Comparison of ENCODE assay signal across 8 mouse cellular contexts in the genomic region with DNA sequence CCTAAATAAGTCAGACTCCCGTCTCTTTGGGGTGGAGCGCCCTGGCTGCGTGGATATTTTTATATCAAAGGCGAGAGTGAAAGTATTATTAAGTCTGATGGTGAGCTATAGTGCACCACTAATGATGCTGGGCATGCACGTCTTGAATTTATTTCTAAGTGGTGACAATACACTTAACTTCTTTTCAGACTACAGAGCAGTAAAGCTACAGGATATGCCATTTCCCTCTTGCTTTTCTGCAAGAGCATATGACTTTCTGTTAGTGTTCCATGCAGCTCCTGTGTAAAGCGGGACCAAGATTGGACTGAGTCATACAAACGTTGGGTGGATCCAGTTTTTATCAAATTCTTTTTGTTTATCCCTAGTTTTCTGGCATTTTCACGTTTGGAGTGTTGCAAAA. TPM values are rescaled to one million over a fixed set of nuclear protein-coding genes. Genes with fewer than 3 reads are reported as not detected.
DNase-seq lines count a peak whose midpoint lies in the region; ATAC-seq and TF ChIP-seq lines count a peak whose summit lies in the region.

No protein-coding gene starts in this region.

- peak overlapping the region; percentile 94 for H3K27ac ChIP-seq in heart, adult 2 months
- H3K27ac ChIP-seq in limb, embryonic 13.5 days: peak overlapping the region; percentile 86
- H3K27ac ChIP-seq in neural tube, embryonic 14.5 days (ENCODE audit: low read depth, low read length): peak overlapping the region; percentile 85; the same call in 1 of the 2 replicates

- H3K9ac ChIP-seq in heart, adult 2 months (ENCODE audit: low read depth, low read length): peak overlapping the region; percentile 41; the same call in 1 of the 2 replicates
- peak overlapping the region; percentile 60 for H3K9ac ChIP-seq in limb, embryonic 13.5 days
- H3K9ac ChIP-seq in neural tube, embryonic 14.5 days (replicated peaks; ENCODE audit: low read depth, low read length): peak overlapping the region; percentile 46

- intact Hi-C loops in heart, adult 2 months (cut with DNase I): loop anchor here (1.0 kb wide), 1 partner anchor 18 kb away; no protein-coding TSS in a partner anchor

- peak; percentile 33 for DNase-seq in kidney, adult 9 months
- no peak for DNase-seq in kidney, postnatal 10 days
- peak; percentile 43 for DNase-seq in MEL-GATA-1-ER (ENCODE audit: extremely low read depth, low read depth)
- DNase-seq in heart, adult 2 months: no peak
- DNase-seq in retina, postnatal 1 day: no peak

- WGBS in heart, adult 2 months: 7% methylated on average over 8 of the region's 8 CpGs
- WGBS in limb, embryonic 13.5 days: 18% methylated on average over 8 of the region's 8 CpGs
- 22% methylated on average over 8 of the region's 8 CpGs for WGBS in neural tube, embryonic 14.5 days

- no peaks in the 10 kb centered on the region; the same call in 1 of the 2 replicates for H3K79me2 ChIP-seq in heart, adult 2 months (replicated peaks; ENCODE audit: control insufficient read depth, insufficient read depth, low read length)

- no peak for TF ChIP-seq CTCF in heart, adult 2 months (IDR thresholded peaks at IDR 0.05)

- H3K4me3 ChIP-seq in heart, adult 2 months: peak overlapping the region; percentile 42
- H3K4me3 ChIP-seq in limb, embryonic 13.5 days: peak overlapping the region; percentile 83
- peak overlapping the region; percentile 50 for H3K4me3 ChIP-seq in neural tube, embryonic 14.5 days (ENCODE audit: low read depth, low read length)

- H3K4me2 ChIP-seq in limb, embryonic 13.5 days (replicated peaks): peak overlapping the region; percentile 65
- peak overlapping the region; percentile 62 for H3K4me2 ChIP-seq in neural tube, embryonic 14.5 days (ENCODE audit: low read depth, low read length)

- H3K4me1 ChIP-seq in heart, adult 2 months (ENCODE audit: control insufficient read depth, insufficient read depth, low read length): peaks cover 2% of the 10 kb centered on the region; the same call in 1 of the 2 replicates
- peaks cover 29% of the 10 kb centered on the region for H3K4me1 ChIP-seq in limb, embryonic 13.5 days
- H3K4me1 ChIP-seq in neural tube, embryonic 14.5 days (ENCODE audit: control insufficient read depth, insufficient read depth, low read length): peaks cover 15% of the 10 kb centered on the region

- H3K9me3 ChIP-seq in limb, embryonic 13.5 days: no peaks in the 10 kb centered on the region
- H3K9me3 ChIP-seq in neural tube, embryonic 14.5 days (ENCODE audit: control insufficient read depth, low read length): no peaks in the 10 kb centered on the region

- H3K36me3 ChIP-seq in heart, adult 2 months (ENCODE audit: control insufficient read depth, insufficient read depth, low read length): peaks cover 2% of the 10 kb centered on the region; the same call in 1 of the 2 replicates
- peaks cover 14% of the 10 kb centered on the region for H3K36me3 ChIP-seq in limb, embryonic 13.5 days
- 0 out of 2 replicates have a peak, but pooled peaks cover under 1% of the 10 kb centered on the region for H3K36me3 ChIP-seq in neural tube, embryonic 14.5 days (ENCODE audit: control insufficient read depth, insufficient read depth, low read length)

- no peak for TF ChIP-seq POLR2A in heart, adult 2 months (IDR thresholded peaks at IDR 0.05; ENCODE audit: insufficient read depth, low read depth, low read length)

- no peaks in the 10 kb centered on the region for H3K27me3 ChIP-seq in heart, adult 2 months (ENCODE audit: control insufficient read depth, insufficient read depth, low read length)
- no peaks in the 10 kb centered on the region for H3K27me3 ChIP-seq in limb, embryonic 13.5 days
- H3K27me3 ChIP-seq in neural tube, embryonic 14.5 days (ENCODE audit: control insufficient read depth, insufficient read depth, low read length): no peaks in the 10 kb centered on the region

- no peak for TF ChIP-seq EP300 in heart, adult 2 months (IDR thresholded peaks at IDR 0.05; ENCODE audit: insufficient read depth, low read depth, low read length)

- ATAC-seq in limb, embryonic 13.5 days (ENCODE audit: low FRiP score, low read depth): no peak
- ATAC-seq in neural tube, embryonic 14.5 days (ENCODE audit: low read depth): no peak
- ATAC-seq in erythroid progenitor cell, adult 5-6 weeks (replicated peaks; ENCODE audit: low FRiP score, poor library complexity, severe bottlenecking): no peak

RNA-seq across cellular contexts. Expression of gene Fbxo5, which starts 1.0 kb away (rescaled TPM):
- under 1 TPM; 0.36 to 0.65 TPM for total RNA-seq in heart, adult 2 months (2021)
- polyA plus RNA-seq in heart, adult 2 months (2012; rRNA removed): 0.43 and 0.85 TPM in 2 replicates
- 67.4 and 73.7 TPM in 2 replicates for polyA plus RNA-seq in limb, embryonic 13.5 days (2015; fragmentation: Nextera tagmentation; extraction: Ambion mirVana)
- polyA plus RNA-seq in neural tube, embryonic 14.5 days (2014; fragmentation: Nextera tagmentation; extraction: Ambion mirVana): 6.2 and 7.4 TPM in 2 replicates
- 201 and 247 TPM in 2 replicates for total RNA-seq in erythroid progenitor cell, adult 5-6 weeks (2015; ENCODE audit: low replicate concordance)
- 178 and 231 TPM in 2 replicates for total RNA-seq in erythroid progenitor cell, adult 5-6 weeks (2017; ENCODE audit: low replicate concordance)

RNA-seq across cellular contexts. Expression of gene Mtrf1l, which starts 17.3 kb away (rescaled TPM):
- 1 to 10 TPM; 8.4 to 9.6 TPM for total RNA-seq in heart, adult 2 months (2021)
- 1.6 and 3.5 TPM in 2 replicates for polyA plus RNA-seq in heart, adult 2 months (2012; rRNA removed)
- polyA plus RNA-seq in limb, embryonic 13.5 days (2015; fragmentation: Nextera tagmentation; extraction: Ambion mirVana): 15.5 TPM in 2 replicates
- polyA plus RNA-seq in neural tube, embryonic 14.5 days (2014; fragmentation: Nextera tagmentation; extraction: Ambion mirVana): 11.4 and 13.1 TPM in 2 replicates
- 23.5 and 37.8 TPM in 2 replicates for total RNA-seq in erythroid progenitor cell, adult 5-6 weeks (2015; ENCODE audit: low replicate concordance)
- 50.7 and 100 TPM in 2 replicates for total RNA-seq in erythroid progenitor cell, adult 5-6 weeks (2017; ENCODE audit: low replicate concordance)

Comparison
In these comparisons a context has a peak if more than half of its experiments do, and no peak if none do; other contexts are left out.
1. DNase-seq: peak in kidney, adult 9 months (single experiment) and MEL-GATA-1-ER (single experiment); none in kidney, postnatal 10 days (single experiment), heart, adult 2 months (0 of 2) and retina, postnatal 1 day (single experiment).
2. Peak in every context shown above with its lines, with median percentiles within 50 percentile points of each other: H3K27ac ChIP-seq, H3K4me3 ChIP-seq and H3K9ac ChIP-seq.